Mouse (Mus musculus): ENCODE results near the gene Apol9a. TPM values are rescaled to one million over a fixed set of nuclear protein-coding genes. Genes with fewer than 3 reads are reported as not detected.
"Not testable (repeated sequence)": the region's sequence is repeated elsewhere in the genome, so short reads cannot be mapped to it uniquely, and the experiment has no call there.

The Apol9a gene
- total and polyA plus RNA-seq, 3 experiments, result not detected

DNA sequence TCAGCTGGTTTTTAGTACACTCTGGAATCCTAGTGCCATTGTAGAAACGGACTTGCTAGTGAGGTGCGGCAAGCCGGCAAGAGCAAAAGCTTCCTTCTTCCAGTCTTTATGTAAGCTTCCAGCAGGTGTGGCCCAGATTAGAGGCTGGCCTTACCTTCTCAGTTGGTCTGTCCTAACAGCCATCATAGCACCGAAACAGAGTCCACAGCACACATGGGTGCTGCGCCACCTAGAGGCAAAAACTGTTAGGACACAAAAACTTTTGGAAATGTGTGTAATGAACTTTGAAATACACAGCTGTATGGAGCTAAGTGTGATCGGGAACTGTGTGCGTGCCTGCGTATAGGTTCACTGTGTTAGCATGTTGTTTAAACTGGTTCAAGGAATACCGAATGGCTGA is 11.9 kb downstream of the Apol9a start, which contains the start of gene Apol7a:
Apol7a (minus strand) TSS at position 84 of the 400 bp plus-strand sequence.
- H3K4me1 ChIP-seq (ENCODE audit: control insufficient read depth in 1 of 2, insufficient read depth in 2 of 2, low read length in 2 of 2); H3K36me3 ChIP-seq (ENCODE audit: control insufficient read depth in 1 of 2, insufficient read depth in 2 of 2, low read length in 2 of 2); H3K9ac ChIP-seq (ENCODE audit: control insufficient read depth, low read depth, low read length, poor library complexity, severe bottlenecking); H3K9me3 ChIP-seq (replicated peaks; ENCODE audit: insufficient read depth, low read length); H3K27me3 ChIP-seq (ENCODE audit: control insufficient read depth in 1 of 2, insufficient read depth in 2 of 2, low read length in 2 of 2); H3K4me3 ChIP-seq (ENCODE audit: control insufficient read depth in 1 of 2, insufficient read depth in 1 of 2, low read depth in 2 of 2, low read length in 2 of 2); H3K27ac ChIP-seq (ENCODE audit: control insufficient read depth, low read depth, low read length); H3K79me2 ChIP-seq (ENCODE audit: control insufficient read depth, insufficient read depth, low read length, poor library complexity): not testable (repeated sequence)
- TF ChIP-seq CTCF (IDR thresholded peaks at IDR 0.05 in 2 of 3, conservative IDR thresholded peaks at IDR 0.05 in 1 of 3; ENCODE audit: control insufficient read depth in 1 of 3, insufficient read depth in 1 of 3, low read depth in 2 of 3, low read length in 3 of 3, poor library complexity in 1 of 3, severe bottlenecking in 1 of 3), result peak; percentile 38 to 57 (median 44); a peak in 5 of 6 replicates
- TF ChIP-seq RAD21 (IDR thresholded peaks at IDR 0.05; ENCODE audit: low read depth, low read length), result peak; percentile 7
- DNase-seq (ENCODE audit: low read depth, low spot score), result peak; percentile 18

DNA sequence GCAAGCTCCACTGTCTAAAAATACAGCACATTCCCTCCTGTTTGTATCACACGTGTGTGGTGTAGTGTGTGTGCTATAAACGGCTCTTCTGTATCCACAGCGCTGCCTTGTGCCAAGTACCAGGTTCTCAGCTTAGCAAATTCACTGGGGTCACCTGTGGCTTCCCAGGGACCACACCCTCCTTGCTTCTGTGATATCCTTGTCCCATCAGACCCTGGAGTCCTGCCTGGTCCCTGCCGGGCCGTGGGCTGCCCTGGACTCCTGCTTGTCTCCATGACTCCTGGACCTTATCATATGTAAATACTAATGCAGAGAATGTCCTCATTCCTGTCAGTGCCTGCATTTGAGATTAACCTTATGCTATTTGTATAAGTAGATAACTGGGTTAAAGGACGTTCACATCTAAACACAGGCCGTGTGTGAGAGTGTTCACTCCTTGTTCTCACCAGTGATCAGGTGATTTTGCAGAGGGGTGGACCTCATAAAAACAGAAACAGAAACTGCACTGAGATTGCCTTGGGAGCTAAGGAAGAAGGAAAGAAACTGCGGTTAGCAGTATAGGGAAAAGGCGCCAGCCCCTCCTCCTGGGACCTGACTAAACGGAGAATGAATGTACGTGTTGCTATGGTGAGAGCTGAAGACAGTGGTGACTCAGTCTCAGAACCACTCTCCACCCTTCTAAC is 13.3 kb downstream of the Apol9a start:
- not testable (repeated sequence) for H3K27ac ChIP-seq (ENCODE audit: control insufficient read depth, low read depth, low read length)

DNA sequence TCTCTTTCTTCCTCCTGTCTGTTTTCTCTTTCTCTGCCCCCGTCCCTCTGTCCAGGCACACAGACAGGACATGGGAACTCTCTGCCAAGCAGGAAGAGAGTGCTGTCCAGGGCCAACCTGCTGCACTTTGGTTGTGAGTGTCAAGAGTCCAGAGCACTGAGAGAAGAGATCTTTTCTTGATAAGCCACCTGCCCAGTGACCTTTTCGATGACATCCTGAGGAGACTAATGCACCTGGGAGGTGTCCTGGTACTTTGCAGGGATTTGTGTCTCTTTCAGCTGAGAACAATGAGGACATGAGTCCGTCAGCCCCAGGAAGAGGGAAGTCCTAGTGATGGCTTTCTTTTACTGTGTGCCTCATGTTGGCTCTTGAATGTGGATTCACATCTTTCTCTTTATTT is 17.1 kb downstream of the Apol9a start:
- H3K9ac ChIP-seq (ENCODE audit: control insufficient read depth, low read depth, low read length, poor library complexity, severe bottlenecking); H3K9me3 ChIP-seq (replicated peaks; ENCODE audit: insufficient read depth, low read length); H3K79me2 ChIP-seq (ENCODE audit: control insufficient read depth, insufficient read depth, low read length, poor library complexity); DNase-seq (ENCODE audit: low read depth, low spot score); H3K27me3 ChIP-seq (ENCODE audit: control insufficient read depth in 1 of 2, insufficient read depth in 2 of 2, low read length in 2 of 2); H3K4me3 ChIP-seq (ENCODE audit: control insufficient read depth in 1 of 2, insufficient read depth in 1 of 2, low read depth in 2 of 2, low read length in 2 of 2); H3K27ac ChIP-seq (ENCODE audit: control insufficient read depth, low read depth, low read length); H3K4me1 ChIP-seq (ENCODE audit: control insufficient read depth in 1 of 2, insufficient read depth in 2 of 2, low read length in 2 of 2); H3K36me3 ChIP-seq (ENCODE audit: control insufficient read depth in 1 of 2, insufficient read depth in 2 of 2, low read length in 2 of 2): not testable (repeated sequence)

More for the DNA sequence above, 13.3 kb downstream of the Apol9a start:
- not testable (repeated sequence) for H3K4me3 ChIP-seq (ENCODE audit: control insufficient read depth in 1 of 2, insufficient read depth in 1 of 2, low read depth in 2 of 2, low read length in 2 of 2); H3K36me3 ChIP-seq (ENCODE audit: control insufficient read depth in 1 of 2, insufficient read depth in 2 of 2, low read length in 2 of 2); H3K4me1 ChIP-seq (ENCODE audit: control insufficient read depth in 1 of 2, insufficient read depth in 2 of 2, low read length in 2 of 2); H3K9me3 ChIP-seq (replicated peaks; ENCODE audit: insufficient read depth, low read length); H3K9ac ChIP-seq (ENCODE audit: control insufficient read depth, low read depth, low read length, poor library complexity, severe bottlenecking); H3K79me2 ChIP-seq (ENCODE audit: control insufficient read depth, insufficient read depth, low read length, poor library complexity); DNase-seq (ENCODE audit: low read depth, low spot score); H3K27me3 ChIP-seq (ENCODE audit: control insufficient read depth in 1 of 2, insufficient read depth in 2 of 2, low read length in 2 of 2)

DNA sequence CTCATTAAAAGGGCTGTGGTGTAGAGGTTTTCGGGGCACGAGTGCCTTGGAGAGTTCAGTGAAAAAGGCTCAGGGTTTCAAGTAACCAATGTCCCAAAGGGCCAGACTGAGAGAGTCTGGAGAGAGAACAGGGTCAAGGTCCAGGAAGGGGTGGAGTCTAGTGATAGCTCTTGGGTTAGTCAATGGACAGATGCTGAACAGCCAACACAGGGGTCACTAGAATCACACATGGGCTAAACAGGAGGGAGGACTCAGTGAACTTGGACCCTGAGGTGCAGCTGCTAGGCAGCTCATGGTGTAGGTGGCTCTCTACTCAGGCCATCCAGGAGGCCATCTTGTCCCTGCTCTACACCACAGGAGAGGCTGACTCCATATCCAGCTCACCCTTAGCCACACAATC is 23.5 kb downstream of the Apol9a start:
- Histone ChIP-seq H3K4me3 (ENCODE audit: control insufficient read depth in 1 of 2, insufficient read depth in 1 of 2, low read depth in 2 of 2, low read length in 2 of 2) (no peak overlapping the region), H3K4me1 (ENCODE audit: control insufficient read depth in 1 of 2, insufficient read depth in 2 of 2, low read length in 2 of 2) (no peaks in the 10 kb centered on the region), H3K9ac (ENCODE audit: control insufficient read depth, low read depth, low read length, poor library complexity, severe bottlenecking) (no peak overlapping the region), H3K79me2 (ENCODE audit: control insufficient read depth, insufficient read depth, low read length, poor library complexity) (no peaks in the 10 kb centered on the region), H3K36me3 (ENCODE audit: control insufficient read depth in 1 of 2, insufficient read depth in 2 of 2, low read length in 2 of 2) (no peaks in the 10 kb centered on the region), H3K27me3 (ENCODE audit: control insufficient read depth in 1 of 2, insufficient read depth in 2 of 2, low read length in 2 of 2) (no peaks in the 10 kb centered on the region), H3K27ac (ENCODE audit: control insufficient read depth, low read depth, low read length) (no peak overlapping the region), H3K9me3 (replicated peaks; ENCODE audit: insufficient read depth, low read length) (no peaks in the 10 kb centered on the region)
- DNase-seq (ENCODE audit: low read depth, low spot score), result no peak
- TF ChIP-seq POLR2A (IDR thresholded peaks at IDR 0.05; ENCODE audit: control insufficient read depth in 1 of 2, insufficient read depth in 1 of 2, low read depth in 1 of 2, low read length in 2 of 2, poor library complexity in 1 of 2) (no peak), MAX (IDR thresholded peaks at IDR 0.05; ENCODE audit: low read length) (no peak), TBP (IDR thresholded peaks at IDR 0.05; ENCODE audit: low read depth, low read length) (no peak), EP300 (IDR thresholded peaks at IDR 0.05; ENCODE audit: low read depth in 1 of 2, low read length in 2 of 2) (no peak), POLR2AphosphoS5 (IDR thresholded peaks at IDR 0.05; ENCODE audit: borderline replicate concordance, low read depth, low read length) (no peak), SIN3A (IDR thresholded peaks at IDR 0.05; ENCODE audit: low read length) (no peak), CHD1 (IDR thresholded peaks at IDR 0.05; ENCODE audit: low read depth, low read length) (no peak), MEF2A (IDR thresholded peaks at IDR 0.05; ENCODE audit: extremely low read depth, insufficient replicate concordance, low read depth, low read length, poor library complexity, severe bottlenecking) (no peak), RCOR1 (IDR thresholded peaks at IDR 0.05; ENCODE audit: low read depth, low read length) (no peak), GABPA (IDR thresholded peaks at IDR 0.05; ENCODE audit: low read depth, low read length) (no peak), JUND (IDR thresholded peaks at IDR 0.05; ENCODE audit: low read depth, low read length) (no peak), USF1 (IDR thresholded peaks at IDR 0.05; ENCODE audit: low read depth, low read length) (no peak), MAFK (IDR thresholded peaks at IDR 0.05; ENCODE audit: borderline replicate concordance, low read depth, low read length) (no peak), GATA1 (IDR thresholded peaks at IDR 0.05; ENCODE audit: low read depth, low read length) (no peak)
